27 mouse cellular contexts compared by ENCODE assay signal in the genomic region with DNA sequence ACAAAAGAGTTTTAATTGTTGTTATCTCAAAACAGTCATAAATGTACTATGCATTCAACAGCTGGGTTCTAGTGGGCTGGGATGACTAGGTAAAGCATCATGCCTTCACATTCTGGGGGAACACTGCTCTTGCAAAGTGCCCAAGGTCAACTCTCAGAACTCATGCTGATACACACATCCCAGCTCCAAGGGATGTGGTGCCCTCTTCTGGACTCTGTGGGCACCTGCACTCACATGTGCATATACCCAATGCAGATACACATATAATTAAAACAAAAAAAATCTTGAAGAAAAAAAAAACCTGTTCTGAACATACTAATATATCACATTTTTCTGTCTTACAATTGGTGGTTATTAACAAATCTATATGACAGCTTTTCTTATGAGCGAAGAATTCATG.
DNase-seq lines count a peak whose midpoint lies in the region; ATAC-seq and TF ChIP-seq lines count a peak whose summit lies in the region.
"Had no signal": no experiment of that assay in that cellular context is flagged by ENCODE, and none has a peak within 500 bp of the region (broad histone marks: within the 10 kb centered on the region; RNA-seq: fewer than 3 reads in every experiment).

No protein-coding gene starts in this region.

- ATAC-seq in intestine, postnatal 0 days, result no peak
- ATAC-seq in intestine, embryonic 15.5 days, result no peak
- no peak for ATAC-seq in liver, postnatal 0 days
- ATAC-seq in liver, embryonic 12.5 days, result no peak
- ATAC-seq: forebrain, embryonic 14.5 days; inflammation-experienced regulatory T-cells, adult 6 months; midbrain, embryonic 15.5 days had no signal

- no peak for DNase-seq in liver, postnatal 0 days
- DNase-seq in ES-E14 (ENCODE audit: low read depth, low spot score), result no peak
- no peak for DNase-seq in heart, adult 18-20 months
- DNase-seq in lung, adult 2 months, result no peak
- DNase-seq: adrenal gland, adult 8-10 months; cerebellum, adult 18-20 months; gastrocnemius, postnatal 25 days; heart, postnatal 36 days; kidney, postnatal 4 days; layer of hippocampus, adult 9-11 months; right cerebral cortex, adult 18-20 months; right cerebral cortex, postnatal 4 days; thymus, adult 2 months; thymus, postnatal 4 days had no signal

- H3K36me3 ChIP-seq in intestine, postnatal 0 days (ENCODE audit: control insufficient read depth, insufficient read depth), result no peaks in the 10 kb centered on the region
- no peaks in the 10 kb centered on the region for H3K36me3 ChIP-seq in intestine, embryonic 15.5 days
- no peaks in the 10 kb centered on the region for H3K36me3 ChIP-seq in liver, postnatal 0 days (replicated peaks; ENCODE audit: insufficient read depth, low read length)
- no peaks in the 10 kb centered on the region for H3K36me3 ChIP-seq in liver, embryonic 12.5 days
- no peaks in the 10 kb centered on the region for H3K36me3 ChIP-seq in ES-E14 (ENCODE audit: control insufficient read depth, insufficient read depth, low read length, poor library complexity, severe bottlenecking)
- H3K36me3 ChIP-seq in small intestine, adult 2 months (ENCODE audit: control insufficient read depth, insufficient read depth, low read length), result no peaks in the 10 kb centered on the region
- H3K36me3 ChIP-seq: heart, embryonic 15.5 days; kidney, embryonic 15.5 days; lung, embryonic 15.5 days; midbrain, embryonic 15.5 days; neural tube, embryonic 15.5 days had no signal

- no peak overlapping the region for H3K4me3 ChIP-seq in intestine, postnatal 0 days (ENCODE audit: low read depth, low read length)
- H3K4me3 ChIP-seq in intestine, embryonic 15.5 days (replicated peaks), result no peak overlapping the region
- no peak overlapping the region for H3K4me3 ChIP-seq in liver, postnatal 0 days (ENCODE audit: low read depth, low read length)
- no peak overlapping the region for H3K4me3 ChIP-seq in liver, embryonic 12.5 days
- no peak overlapping the region for H3K4me3 ChIP-seq in ES-E14 (ENCODE audit: insufficient read depth in 1 of 2, low read depth in 1 of 2, low read length in 2 of 2, poor library complexity in 1 of 2, severe bottlenecking in 1 of 2)
- H3K4me3 ChIP-seq in small intestine, adult 2 months (ENCODE audit: low read depth, low read length), result no peak overlapping the region
- no peak overlapping the region for H3K4me3 ChIP-seq in lung, adult 2 months (replicated peaks; ENCODE audit: extremely low read depth, low read depth, low read length)
- H3K4me3 ChIP-seq: heart, embryonic 15.5 days; kidney, embryonic 15.5 days; lung, embryonic 15.5 days; midbrain, embryonic 15.5 days; neural tube, embryonic 15.5 days had no signal

- peak; percentile 47 for TF ChIP-seq CTCF in intestine, postnatal 0 days (IDR thresholded peaks at IDR 0.05; ENCODE audit: low read depth)
- peak; percentile 22; the same call in 1 of the 2 replicates for TF ChIP-seq CTCF in liver, postnatal 0 days (IDR thresholded peaks at IDR 0.05; ENCODE audit: low read depth)
- TF ChIP-seq CTCF in small intestine, adult 2 months (IDR thresholded peaks at IDR 0.05; ENCODE audit: extremely low read depth, insufficient read length, insufficient replicate concordance, low read depth, low read length), result peak; percentile 17; the same call in 1 of the 2 replicates
- no peak for TF ChIP-seq CTCF in lung, adult 2 months (IDR thresholded peaks at IDR 0.05; ENCODE audit: insufficient read depth, low read length)

- TF ChIP-seq EP300 in liver, postnatal 0 days (IDR thresholded peaks at IDR 0.05; ENCODE audit: low read depth), result no peak

- H3K27ac ChIP-seq in intestine, postnatal 0 days (ENCODE audit: low read depth, low read length), result no peak overlapping the region
- H3K27ac ChIP-seq in intestine, embryonic 15.5 days, result no peak overlapping the region
- H3K27ac ChIP-seq in liver, postnatal 0 days (ENCODE audit: low read depth), result no peak overlapping the region
- H3K27ac ChIP-seq in liver, embryonic 12.5 days, result no peak overlapping the region
- no peak overlapping the region for H3K27ac ChIP-seq in ES-E14 (ENCODE audit: insufficient read depth, low read depth, low read length, poor library complexity, severe bottlenecking)
- no peak overlapping the region for H3K27ac ChIP-seq in small intestine, adult 2 months (ENCODE audit: insufficient read depth, low read depth, low read length)
- H3K27ac ChIP-seq: heart, embryonic 15.5 days; hindbrain, embryonic 14.5 days; kidney, embryonic 15.5 days; lung, embryonic 15.5 days; macrophage; midbrain, embryonic 15.5 days; neural tube, embryonic 15.5 days had no signal

- no peak overlapping the region for H3K9ac ChIP-seq in intestine, postnatal 0 days (ENCODE audit: low read depth, low read length)
- H3K9ac ChIP-seq in intestine, embryonic 15.5 days, result no peak overlapping the region
- no peak overlapping the region for H3K9ac ChIP-seq in liver, postnatal 0 days (replicated peaks)
- H3K9ac ChIP-seq in liver, embryonic 12.5 days, result no peak overlapping the region
- H3K9ac ChIP-seq in ES-E14 (ENCODE audit: insufficient read depth, low read depth, low read length, poor library complexity, severe bottlenecking), result no peak overlapping the region
- H3K9ac ChIP-seq: heart, embryonic 15.5 days; hindbrain, embryonic 14.5 days; kidney, embryonic 15.5 days; lung, embryonic 15.5 days; midbrain, embryonic 15.5 days; neural tube, embryonic 15.5 days had no signal

- H3K4me2 ChIP-seq in intestine, postnatal 0 days (replicated peaks; ENCODE audit: low read depth), result no peak overlapping the region
- H3K4me2 ChIP-seq in intestine, embryonic 15.5 days (replicated peaks), result no peak overlapping the region
- no peak overlapping the region for H3K4me2 ChIP-seq in liver, postnatal 0 days (ENCODE audit: low read depth, low read length)
- no peak overlapping the region for H3K4me2 ChIP-seq in liver, embryonic 12.5 days
- H3K4me2 ChIP-seq: heart, embryonic 15.5 days; hindbrain, embryonic 14.5 days; kidney, embryonic 15.5 days; lung, embryonic 15.5 days; midbrain, embryonic 15.5 days; neural tube, embryonic 15.5 days had no signal

- WGBS in intestine, postnatal 0 days, result 100% methylated on average over 1 of the region's 1 CpGs
- 92% methylated on average over 1 of the region's 1 CpGs for WGBS in intestine, embryonic 15.5 days
- WGBS in liver, postnatal 0 days (ENCODE audit: insufficient replicate concordance), result 94% methylated on average over 1 of the region's 1 CpGs
- WGBS in liver, embryonic 12.5 days (ENCODE audit: insufficient replicate concordance), result 84% methylated on average over 1 of the region's 1 CpGs
- WGBS in small intestine, adult 2 months, result 100% methylated on average over 1 of the region's 1 CpGs
- WGBS in lung, adult 2 months, result 97% methylated on average over 1 of the region's 1 CpGs

- no peaks in the 10 kb centered on the region for H3K27me3 ChIP-seq in intestine, postnatal 0 days (replicated peaks; ENCODE audit: control insufficient read depth, insufficient read depth, low read length)
- H3K27me3 ChIP-seq in intestine, embryonic 15.5 days (replicated peaks), result no peaks in the 10 kb centered on the region
- H3K27me3 ChIP-seq in liver, postnatal 0 days (ENCODE audit: insufficient read depth, low read length), result no peaks in the 10 kb centered on the region
- no peaks in the 10 kb centered on the region for H3K27me3 ChIP-seq in liver, embryonic 12.5 days (replicated peaks)
- H3K27me3 ChIP-seq in small intestine, adult 2 months (ENCODE audit: control insufficient read depth, insufficient read depth, low read length), result no peaks in the 10 kb centered on the region
- H3K27me3 ChIP-seq: heart, embryonic 15.5 days; kidney, embryonic 15.5 days; lung, embryonic 15.5 days; midbrain, embryonic 15.5 days; neural tube, embryonic 15.5 days had no signal

- in situ Hi-C loops in ES-E14 (cut with MboI; ENCODE audit: low sequenced_read_pairs in 2 of 2, unreplicated experiment in 2 of 2), result no loop called here

- 0 out of 2 replicates have a peak, but pooled peaks cover 2% of the 10 kb centered on the region for H3K4me1 ChIP-seq in intestine, postnatal 0 days (replicated peaks; ENCODE audit: control insufficient read depth, insufficient read depth, low read length)
- H3K4me1 ChIP-seq in intestine, embryonic 15.5 days (replicated peaks), result 0 out of 2 replicates have a peak, but pooled peaks cover 9% of the 10 kb centered on the region
- H3K4me1 ChIP-seq in liver, postnatal 0 days (ENCODE audit: insufficient read depth), result no peaks in the 10 kb centered on the region
- peaks cover 7% of the 10 kb centered on the region for H3K4me1 ChIP-seq in liver, embryonic 12.5 days
- H3K4me1 ChIP-seq in ES-E14 (ENCODE audit: control insufficient read depth in 2 of 2, insufficient read depth in 2 of 2, low read length in 2 of 2, poor library complexity in 1 of 2), result peaks cover 19 to 26% of the 10 kb centered on the region in 2 experiments
- H3K4me1 ChIP-seq in small intestine, adult 2 months (ENCODE audit: control insufficient read depth, insufficient read depth, insufficient read length, low read length), result peaks cover 3% of the 10 kb centered on the region; the same call in 1 of the 2 replicates
- no peaks in the 10 kb centered on the region for H3K4me1 ChIP-seq in lung, adult 2 months (ENCODE audit: control insufficient read depth, insufficient read depth, low read length)
- H3K4me1 ChIP-seq: lung, embryonic 15.5 days; midbrain, embryonic 15.5 days had no signal

- H3K9me3 ChIP-seq in intestine, postnatal 0 days (ENCODE audit: control insufficient read depth), result no peaks in the 10 kb centered on the region
- no peaks in the 10 kb centered on the region for H3K9me3 ChIP-seq in intestine, embryonic 15.5 days
- H3K9me3 ChIP-seq in liver, postnatal 0 days (ENCODE audit: low read length), result peaks cover 2% of the 10 kb centered on the region; the same call in 1 of the 2 replicates
- 0 out of 2 replicates have a peak, but pooled peaks cover 3% of the 10 kb centered on the region for H3K9me3 ChIP-seq in liver, embryonic 12.5 days (replicated peaks)
- H3K9me3 ChIP-seq in ES-E14 (ENCODE audit: control insufficient read depth, insufficient read depth, low read depth, low read length), result no peaks in the 10 kb centered on the region
- H3K9me3 ChIP-seq: lung, embryonic 15.5 days; midbrain, embryonic 15.5 days; neural tube, embryonic 15.5 days had no signal

- TF ChIP-seq POLR2A in small intestine, adult 2 months (IDR thresholded peaks at IDR 0.05; ENCODE audit: low read depth, low read length), result no peak
- no peak for TF ChIP-seq POLR2A in lung, adult 2 months (IDR thresholded peaks at IDR 0.05; ENCODE audit: borderline replicate concordance, extremely low read depth, low read depth, low read length)

TF ChIP-seq in ES-E14, 5 proteins besides CTCF, POLR2A, EP300 and RAD21:
- TF ChIP-seq ZC3H11A (IDR thresholded peaks at IDR 0.05; ENCODE audit: borderline replicate concordance, low read depth, low read length) (no peak), ZNF384 (IDR thresholded peaks at IDR 0.05; ENCODE audit: low read depth, low read length) (0 out of 2 replicates have a peak, but pooled peaks have one; percentile 7)
